Mouse (Mus musculus): ENCODE results near the gene Ccl1.

Ccl1 gene

DNA sequence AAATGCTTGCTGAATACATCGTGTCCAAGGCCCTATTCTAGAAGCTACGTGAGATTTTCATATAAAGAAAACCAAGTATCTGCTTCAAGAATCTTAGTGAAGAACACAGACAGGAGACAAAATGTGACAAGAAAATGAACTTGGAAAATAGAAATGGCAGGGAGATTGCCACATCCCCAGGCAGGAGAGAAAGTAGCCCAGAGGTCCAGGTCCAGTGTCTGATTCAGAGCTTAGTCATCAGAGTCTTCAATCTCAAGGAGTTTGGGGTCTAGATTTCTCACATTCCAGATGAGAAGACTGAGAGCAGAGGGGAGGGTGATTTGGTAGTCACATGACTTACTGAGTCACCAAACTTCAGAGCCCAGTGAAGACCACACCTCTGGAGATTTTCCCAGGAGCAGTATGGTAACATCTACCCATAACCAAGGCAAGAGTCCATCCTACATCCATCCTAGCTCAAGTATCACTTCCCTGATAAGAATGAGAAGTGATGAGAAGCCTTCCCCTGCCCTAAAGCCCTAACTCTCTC, 98.5 kb downstream of the Ccl1 start:
- DNase-seq (ENCODE audit: low spot score in 2 of 2): no peak

GRCm38 (mm10) chr11:82205221-82205620, 100.3 kb downstream of the Ccl1 start:
- DNase-seq (ENCODE audit: low spot score in 2 of 2): no peak

DNA sequence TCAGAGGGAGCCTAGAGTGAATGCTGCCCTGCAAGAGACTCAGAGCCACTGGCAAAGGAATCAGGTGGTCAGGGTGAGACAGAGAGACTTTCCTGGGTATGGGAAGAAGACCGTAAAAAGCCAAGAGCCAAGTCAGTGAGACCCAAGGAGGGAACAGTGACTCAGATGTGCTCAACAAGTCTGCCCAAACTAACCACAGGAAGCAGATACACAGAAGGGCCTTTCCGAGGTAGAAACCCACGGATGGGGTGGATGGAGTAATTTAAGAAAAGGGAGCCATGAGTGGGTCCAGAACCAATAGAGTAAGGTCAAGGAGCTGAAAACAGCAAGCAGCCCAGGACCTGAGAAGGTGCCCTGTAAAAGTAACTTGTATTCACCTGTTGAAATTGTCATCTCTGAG, 101.8 kb downstream of the Ccl1 start:
- DNase-seq (ENCODE audit: low spot score in 2 of 2): no peak

DNA sequence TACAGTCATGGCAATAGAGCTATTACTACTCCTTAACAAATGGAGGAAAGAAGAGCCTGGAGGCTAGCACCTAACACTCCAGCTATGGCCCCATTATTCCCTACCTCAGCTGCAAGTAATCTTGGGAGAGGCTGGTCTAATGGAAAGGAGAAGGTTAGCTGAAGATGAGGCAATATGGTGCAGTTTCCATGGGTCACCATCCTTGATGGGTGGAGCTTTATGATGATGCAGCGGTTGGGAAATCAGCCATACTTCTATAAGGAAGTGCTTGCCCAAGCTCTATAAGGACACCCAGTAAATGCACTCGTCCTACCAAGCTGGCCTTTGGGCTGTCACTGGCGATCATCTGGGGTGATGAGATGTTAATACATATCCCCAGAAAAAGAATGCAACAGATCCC, 107.7 kb downstream of the Ccl1 start:
- DNase-seq (ENCODE audit: low spot score in 2 of 2): no peak

- DNase-seq (ENCODE audit: low spot score in 2 of 2): no peak
Measured at GRCm38 (mm10) chr11:82194980-82195379, 110.5 kb downstream of the Ccl1 start.

- DNase-seq (ENCODE audit: low spot score in 2 of 2): no peak
Measured at GRCm38 (mm10) chr11:82193826-82194225, 111.7 kb downstream of the Ccl1 start.

DNA sequence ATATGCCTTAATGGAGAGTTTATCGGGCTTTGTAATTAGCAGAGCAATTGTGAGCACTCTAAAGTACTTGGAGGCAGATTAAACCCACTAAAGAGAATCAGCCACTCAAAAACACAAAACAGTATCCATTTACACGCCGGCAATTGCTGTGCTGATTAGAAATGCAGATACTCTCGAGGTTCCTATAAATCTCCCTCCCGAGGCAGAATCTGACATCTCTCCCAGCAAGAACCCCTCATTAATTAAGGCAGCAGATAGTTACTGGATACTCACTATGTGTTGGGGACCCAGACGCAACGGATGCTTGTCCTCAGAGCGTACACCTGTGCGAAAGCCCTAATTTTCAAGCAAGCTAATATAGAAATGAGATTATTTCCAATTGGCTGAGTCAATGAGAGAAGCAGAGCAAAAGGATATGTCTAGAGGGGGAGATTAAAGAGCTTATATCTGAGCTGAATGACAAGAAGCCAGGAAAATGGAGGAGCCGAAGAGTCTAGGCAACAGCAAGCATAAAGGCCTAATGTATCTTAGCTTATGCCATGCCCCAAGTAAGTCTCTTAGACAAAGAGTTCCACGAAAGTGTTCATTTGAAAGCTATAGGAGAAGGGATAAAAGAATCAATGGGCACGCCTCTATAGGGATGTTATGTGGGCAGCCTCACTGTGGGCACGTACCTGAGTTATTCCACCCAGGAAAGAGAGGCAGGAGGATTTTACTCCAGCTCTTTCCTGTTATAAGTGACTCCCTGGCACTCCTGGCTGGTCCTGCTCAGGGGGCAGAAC, 115.5 kb downstream of the Ccl1 start:
- no peak for DNase-seq (ENCODE audit: low spot score in 2 of 2)

DNA sequence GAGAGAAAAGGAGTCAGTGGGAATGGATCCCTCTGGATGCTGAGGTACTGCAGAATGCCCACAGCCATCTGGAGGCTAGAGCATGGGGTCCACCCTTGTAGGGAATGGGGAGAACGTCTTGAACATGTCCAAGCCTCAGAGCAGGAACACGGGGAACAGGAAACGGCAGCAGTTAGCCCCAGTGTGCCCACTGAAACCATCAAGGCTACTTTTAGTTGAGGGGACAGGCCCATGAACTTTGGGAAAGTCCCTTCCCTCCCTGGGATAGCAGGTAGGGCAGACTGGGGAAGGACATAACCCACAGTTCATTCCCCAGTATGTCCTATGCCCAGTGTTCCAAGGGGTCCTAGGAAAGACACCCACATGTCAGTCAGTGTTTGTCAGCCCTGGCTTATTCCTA, 119.8 kb downstream of the Ccl1 start:
- DNase-seq (ENCODE audit: low spot score in 2 of 2): no peak

GRCm38 (mm10) chr11:82183281-82183935, 122.1 kb downstream of the Ccl1 start:
- DNase-seq (ENCODE audit: low spot score in 2 of 2): no peak

- no peak for DNase-seq (ENCODE audit: low spot score in 2 of 2)
Measured at GRCm38 (mm10) chr11:82182401-82182800, 123.1 kb downstream of the Ccl1 start.

DNA sequence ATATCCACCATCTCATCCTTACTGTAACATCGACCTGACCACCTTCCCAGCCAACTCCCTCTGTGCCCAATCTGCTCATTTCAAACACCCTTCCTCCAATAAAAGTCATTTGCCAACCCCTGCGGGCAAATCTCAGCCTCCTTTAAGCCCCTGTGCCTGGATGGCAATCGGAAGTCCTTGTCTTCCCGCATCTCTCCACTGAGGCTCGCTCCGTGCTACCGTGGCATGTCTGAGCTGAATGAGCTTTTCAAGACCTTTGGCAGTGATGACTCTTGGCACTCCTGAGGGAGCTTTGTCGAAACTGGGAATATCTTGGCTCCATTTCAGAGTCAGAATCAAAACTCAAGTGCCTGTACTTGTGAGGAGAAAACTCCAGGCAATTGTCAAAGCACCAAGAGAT, 124.2 kb downstream of the Ccl1 start:
- peak in 1 of 2 experiments; percentile 13 for DNase-seq (ENCODE audit: low spot score in 2 of 2)

GRCm38 (mm10) chr11:82178161-82178560, 127.3 kb downstream of the Ccl1 start:
- DNase-seq (ENCODE audit: low spot score in 2 of 2): no peak

DNA sequence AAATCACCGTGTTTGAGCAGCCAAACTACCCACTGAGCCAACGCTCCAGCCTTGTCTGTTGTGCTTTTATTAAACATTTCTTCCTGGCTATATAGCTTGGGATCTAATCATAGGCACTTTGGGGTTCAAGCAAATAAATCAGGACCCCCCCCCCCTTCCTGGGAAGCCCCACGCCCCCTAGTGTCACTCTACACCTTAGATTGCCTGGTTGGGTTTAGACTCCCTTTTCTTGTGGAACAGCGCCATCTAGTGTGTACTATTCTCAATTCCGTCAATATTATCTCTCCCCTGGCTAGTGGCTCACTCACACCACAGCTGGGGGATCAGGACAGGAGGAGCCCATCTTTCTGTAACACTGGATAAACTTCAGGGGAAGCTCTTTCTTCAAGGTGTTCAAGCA, 127.8 kb downstream of the Ccl1 start:
- peak in 1 of 2 experiments; percentile 58 for DNase-seq (ENCODE audit: low spot score in 2 of 2)

GRCm38 (mm10) chr11:82174794-82175193, 130.7 kb downstream of the Ccl1 start:
- peak; percentile 36 to 65 for DNase-seq (ENCODE audit: low spot score in 2 of 2)

DNA sequence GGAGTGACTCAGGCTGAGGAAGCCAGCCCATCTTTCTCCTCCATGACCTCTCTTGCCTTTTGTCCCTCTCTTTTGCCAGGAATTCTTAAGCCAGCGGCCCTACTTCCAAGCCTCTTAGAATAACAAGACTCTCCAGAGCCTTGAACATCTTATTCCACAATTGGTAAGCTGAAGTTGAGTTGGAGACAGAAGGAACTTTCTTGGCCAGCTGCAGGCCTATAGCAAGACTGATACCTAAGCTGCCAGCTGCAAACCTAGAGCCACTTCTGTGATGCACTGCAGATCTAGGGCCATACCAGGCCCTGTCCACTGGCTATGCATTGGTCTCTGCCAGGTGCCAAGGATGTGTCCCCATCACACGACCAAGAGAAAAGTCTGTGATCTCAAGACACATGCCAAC, 132.0 kb downstream of the Ccl1 start:
- no peak for DNase-seq (ENCODE audit: low spot score in 2 of 2)

DNA sequence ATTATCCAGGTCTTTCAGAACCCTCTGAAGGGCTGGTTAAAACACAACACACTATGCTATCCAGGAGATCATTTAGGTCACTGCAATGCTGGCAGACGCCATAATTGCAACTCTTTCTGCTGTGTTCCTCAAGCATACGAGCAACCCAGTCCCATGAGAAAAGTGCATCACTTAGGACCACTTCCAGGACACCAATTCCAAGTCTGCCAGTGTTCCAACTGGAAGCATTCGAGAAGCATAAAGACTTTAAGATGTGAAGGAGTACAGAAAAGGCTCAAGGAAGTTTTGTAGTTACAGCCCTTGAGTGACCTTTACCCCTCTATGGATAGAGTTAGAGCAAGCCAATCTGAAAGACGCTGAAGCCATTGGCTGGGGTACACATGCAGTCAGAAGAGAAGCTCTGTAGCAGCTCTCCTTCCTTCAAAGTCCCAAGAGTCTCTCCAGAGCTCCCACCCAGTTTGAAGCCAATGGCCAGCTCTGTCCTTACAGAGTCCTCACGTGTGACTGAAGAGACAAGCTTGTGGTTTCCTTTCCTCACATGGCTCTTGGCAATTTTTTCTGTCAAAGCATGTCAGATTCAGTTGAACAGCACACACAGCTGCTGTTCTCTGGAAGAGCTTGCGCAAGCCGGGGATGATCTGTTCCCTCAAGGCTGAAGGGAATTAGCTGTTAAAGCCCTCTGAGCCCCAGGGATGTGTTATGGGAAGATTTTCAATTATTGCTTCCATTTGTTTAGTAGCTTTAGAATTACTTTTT, 134.0 kb downstream of the Ccl1 start:
- no peak for DNase-seq (ENCODE audit: low spot score in 2 of 2)

DNA sequence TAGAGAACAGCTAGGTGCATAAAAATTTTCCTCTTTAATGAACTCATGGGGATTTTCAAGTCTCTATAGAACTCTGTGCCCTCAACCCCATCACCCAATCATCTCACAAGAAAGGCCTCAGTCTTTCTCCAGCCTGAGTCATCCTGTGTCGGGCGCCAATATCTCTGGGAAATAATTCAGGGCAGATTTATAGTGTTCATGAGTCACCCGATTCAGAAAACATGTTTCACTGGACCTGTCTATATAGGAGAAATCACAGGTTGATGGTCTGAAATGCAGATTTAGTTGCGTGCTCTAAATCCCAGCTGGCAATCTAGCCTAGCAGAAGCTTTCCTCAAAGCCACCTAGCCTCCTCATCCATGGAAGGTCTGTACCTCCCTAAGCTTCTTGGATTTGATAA, 136.0 kb downstream of the Ccl1 start:
- DNase-seq (ENCODE audit: low spot score in 2 of 2): no peak

- no peak for DNase-seq (ENCODE audit: low spot score in 2 of 2)
Measured at GRCm38 (mm10) chr11:82168308-82168707, 137.2 kb downstream of the Ccl1 start.

DNA sequence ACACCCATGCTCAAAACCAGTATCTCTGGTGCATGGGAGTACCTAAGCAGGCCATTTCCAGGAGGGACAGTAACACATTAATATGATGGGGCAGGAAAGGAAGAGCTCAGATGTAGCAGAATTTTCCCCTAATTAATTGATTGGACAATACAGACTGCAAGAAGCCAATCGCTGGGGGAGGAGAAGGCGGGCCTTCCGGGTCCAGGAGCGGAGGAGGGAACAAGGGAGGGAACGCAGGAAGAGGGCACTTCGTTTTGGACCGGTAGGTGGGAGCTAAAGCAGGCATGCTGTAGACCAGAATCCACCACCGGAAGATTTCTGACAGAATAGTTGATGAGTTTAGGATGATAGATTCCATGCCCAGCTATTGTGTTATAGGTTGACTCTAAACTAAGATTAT, 142.2 kb downstream of the Ccl1 start:
- no peak for DNase-seq (ENCODE audit: low spot score in 2 of 2)

GRCm38 (mm10) chr11:82159126-82159525, 146.4 kb downstream of the Ccl1 start:
- no peak for DNase-seq (ENCODE audit: low spot score in 2 of 2)

- DNase-seq (ENCODE audit: low spot score in 2 of 2): no peak
Measured at GRCm38 (mm10) chr11:82139492-82140094, 165.9 kb downstream of the Ccl1 start.

DNA sequence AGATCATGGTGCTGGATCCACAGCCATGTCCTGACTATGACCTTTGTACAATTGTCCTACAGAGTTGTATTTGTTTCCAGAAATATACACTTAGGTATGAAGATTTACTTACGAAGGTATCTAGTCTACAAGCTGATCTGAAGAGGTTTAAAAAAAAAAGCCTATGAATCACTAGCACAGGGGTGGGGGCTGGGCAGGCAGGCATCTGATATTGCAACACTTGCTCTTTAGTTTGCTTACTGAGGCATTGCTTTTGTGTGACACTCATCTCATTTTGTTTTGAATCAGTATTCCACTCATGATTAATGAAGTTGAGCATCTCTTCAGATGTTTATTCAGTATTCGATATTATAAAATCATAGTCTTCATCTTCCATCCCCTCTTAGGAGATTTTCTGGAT, 169.3 kb downstream of the Ccl1 start:
- DNase-seq (ENCODE audit: low spot score in 2 of 2): no peak

All from cerebellum, postnatal 4 days (tissue).